Mouse (Mus musculus): ENCODE measurements around the gene Gpr50. TPM values are rescaled to one million over a fixed set of nuclear protein-coding genes. Genes with fewer than 3 reads are reported as not detected.
A peak's percentile ranks its signal among the peaks of the same experiment; 100 is the strongest.

The Gpr50 gene
- polyA plus RNA-seq (2015; fragmentation: Nextera tagmentation; extraction: Ambion mirVana) = 1.6 and 1.9 TPM in 2 replicates

DNA sequence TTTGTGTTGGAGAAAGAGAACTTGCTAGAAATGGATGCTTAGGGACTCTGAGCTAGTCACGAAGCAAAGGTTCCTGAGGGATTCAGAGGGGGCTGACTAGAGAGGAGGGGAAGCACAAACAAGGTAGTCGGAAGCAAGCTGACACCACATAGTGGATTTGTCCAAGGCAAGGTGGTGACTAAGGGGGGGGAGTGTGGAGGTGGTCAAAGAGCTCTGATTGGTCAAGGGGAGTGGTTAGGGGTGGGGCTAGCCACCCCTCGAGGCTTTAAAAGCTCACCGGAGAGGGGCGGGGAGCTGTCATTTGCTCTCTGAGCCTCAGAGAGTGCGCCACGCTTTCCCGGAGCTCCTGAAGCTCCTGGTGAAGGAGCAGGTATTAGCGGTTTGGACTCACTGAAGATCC lies at the start of gene Gpr50:
Gene Gpr50 (plus strand): TSS at position 294 of the 400 bp plus-strand sequence.
- ATAC-seq (ENCODE audit: insufficient number of reproducible peaks, insufficient read depth, low FRiP score, low TSS enrichment, low read depth) = 0 out of 2 replicates have a peak, but pooled peaks have one; percentile 32
- peak within 1 kb of the TSS; percentile 54 for H3K9ac ChIP-seq
- peak within 1 kb of the TSS; percentile 47 for H3K4me3 ChIP-seq
- H3K27ac ChIP-seq = no peak within 1 kb of the TSS
- H3K27me3 ChIP-seq = peaks cover 97% of the 10 kb centered on the region
- H3K36me3 ChIP-seq = no peaks in the 10 kb centered on the region
- WGBS = 41% methylated on average over 9 of the region's 9 CpGs
- H3K4me1 ChIP-seq = no peaks in the 10 kb centered on the region
- peaks cover 6% of the 10 kb centered on the region for H3K9me3 ChIP-seq
- peak within 1 kb of the TSS; percentile 73 for H3K4me2 ChIP-seq

DNA sequence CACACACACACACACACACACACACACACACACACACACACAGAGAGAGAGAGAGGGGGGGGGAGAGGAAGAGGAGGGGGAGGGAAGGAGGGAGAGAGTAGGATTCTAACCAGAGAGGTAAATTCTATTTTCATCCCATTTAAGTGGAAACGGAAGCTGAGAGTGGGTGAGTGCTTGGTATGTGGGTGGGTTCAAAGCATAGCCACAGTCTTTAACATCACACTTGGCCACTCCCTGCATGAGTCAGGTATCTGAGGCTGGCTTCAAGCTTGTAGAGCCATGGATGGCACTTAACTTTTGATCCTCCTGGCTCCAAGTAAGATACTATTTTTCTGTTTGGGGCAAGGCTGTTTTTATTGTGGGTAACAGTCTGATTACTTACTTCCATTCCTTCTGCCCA lies 41.2 kb upstream of the Gpr50 start:
- no peak for ATAC-seq (ENCODE audit: insufficient number of reproducible peaks, insufficient read depth, low FRiP score, low TSS enrichment, low read depth)
- 55% methylated on average over 1 of the region's 1 CpGs for WGBS

DNA sequence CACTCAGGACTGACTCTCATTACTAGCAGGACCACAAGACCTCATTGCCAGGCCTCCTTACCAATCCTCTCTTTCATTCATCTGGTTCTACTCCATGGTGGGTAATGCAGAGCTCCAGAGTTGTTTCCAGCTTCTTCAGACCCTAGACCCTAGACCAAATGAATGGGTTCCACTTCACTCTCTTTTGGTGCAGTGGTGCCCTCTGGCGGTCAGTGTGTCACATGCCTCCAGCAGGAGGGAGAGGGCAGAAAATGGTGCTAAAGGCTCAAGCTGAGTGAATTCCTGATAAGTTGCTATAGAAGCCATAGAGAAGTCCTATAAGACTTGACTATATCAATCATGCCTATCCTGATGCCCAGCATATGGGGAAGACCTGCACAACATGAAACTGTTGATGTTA lies 39.6 kb upstream of the Gpr50 start:
- ATAC-seq (ENCODE audit: insufficient number of reproducible peaks, insufficient read depth, low FRiP score, low TSS enrichment, low read depth) = no peak
- Histone ChIP-seq H3K4me3 (no peak overlapping the region), H3K36me3 (no peaks in the 10 kb centered on the region), H3K9me3 (no peaks in the 10 kb centered on the region), H3K4me1 (no peaks in the 10 kb centered on the region), H3K27ac (no peak overlapping the region), H3K9ac (no peak overlapping the region), H3K4me2 (no peak overlapping the region), H3K27me3 (no peaks in the 10 kb centered on the region)
- 21% methylated on average over 1 of the region's 1 CpGs for WGBS

More for the DNA sequence above, 41.2 kb upstream of the Gpr50 start:
- no peaks in the 10 kb centered on the region for H3K4me1 ChIP-seq
- no peaks in the 10 kb centered on the region for H3K27me3 ChIP-seq
- no peak overlapping the region for H3K9ac ChIP-seq
- H3K36me3 ChIP-seq = no peaks in the 10 kb centered on the region
- H3K4me3 ChIP-seq = no peak overlapping the region
- H3K4me2 ChIP-seq = no peak overlapping the region
- no peak overlapping the region for H3K27ac ChIP-seq
- H3K9me3 ChIP-seq = no peaks in the 10 kb centered on the region

DNA sequence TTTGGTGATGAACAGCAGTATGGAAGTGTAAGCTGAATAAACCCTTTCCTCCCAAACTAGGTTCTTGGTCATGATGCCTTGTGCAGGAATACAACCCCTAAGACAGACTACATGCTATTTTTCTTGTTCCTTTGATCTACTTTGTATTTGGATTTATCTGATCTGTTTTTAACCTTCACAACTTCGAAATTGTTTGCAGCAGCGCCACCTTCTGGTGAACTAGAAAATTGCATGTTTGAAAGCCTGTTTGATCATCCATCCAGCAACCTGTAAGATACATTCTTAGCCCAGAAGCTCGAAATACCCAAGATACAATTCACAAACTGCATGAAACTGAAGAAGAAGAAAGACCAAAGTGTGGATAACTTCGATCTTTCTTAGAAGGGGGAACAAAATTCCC lies 35.2 kb upstream of the Gpr50 start:
- H3K9me3 ChIP-seq = no peaks in the 10 kb centered on the region
- 15% methylated on average over 4 of the region's 4 CpGs for WGBS

DNA sequence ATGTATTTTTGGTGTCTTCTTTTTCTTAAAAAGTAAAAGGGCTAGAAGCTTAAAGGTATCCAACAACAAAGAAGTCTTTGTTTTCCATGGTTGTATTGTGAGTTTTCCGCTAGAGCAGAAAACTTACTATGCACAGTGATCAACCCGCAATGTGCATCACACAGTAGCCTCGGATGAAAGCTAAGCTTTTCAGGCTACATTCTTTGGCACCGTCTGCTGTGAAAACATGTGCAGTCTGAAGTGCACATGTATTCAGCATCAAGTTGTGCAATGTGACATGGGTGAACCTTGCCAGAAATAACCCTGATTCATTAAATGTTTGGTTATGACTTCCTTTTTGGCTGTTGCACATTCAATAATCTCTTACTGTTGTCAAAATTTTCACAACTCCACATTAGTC lies 32.8 kb upstream of the Gpr50 start:
- H3K27me3 ChIP-seq = no peaks in the 10 kb centered on the region
- no peak overlapping the region for H3K4me3 ChIP-seq
- 65% methylated on average over 4 of the region's 4 CpGs for WGBS
- no peaks in the 10 kb centered on the region for H3K36me3 ChIP-seq
- no peaks in the 10 kb centered on the region for H3K9me3 ChIP-seq
- H3K4me2 ChIP-seq = no peak overlapping the region
- no peak overlapping the region for H3K27ac ChIP-seq
- H3K9ac ChIP-seq = no peak overlapping the region
- no peak for ATAC-seq (ENCODE audit: insufficient number of reproducible peaks, insufficient read depth, low FRiP score, low TSS enrichment, low read depth)
- no peaks in the 10 kb centered on the region for H3K4me1 ChIP-seq

More for the DNA sequence above, 35.2 kb upstream of the Gpr50 start:
- Histone ChIP-seq H3K27me3 (no peaks in the 10 kb centered on the region), H3K36me3 (no peaks in the 10 kb centered on the region), H3K9ac (no peak overlapping the region), H3K4me2 (no peak overlapping the region), H3K4me3 (no peak overlapping the region), H3K27ac (no peak overlapping the region), H3K4me1 (no peaks in the 10 kb centered on the region)
- ATAC-seq (ENCODE audit: insufficient number of reproducible peaks, insufficient read depth, low FRiP score, low TSS enrichment, low read depth) = no peak

DNA sequence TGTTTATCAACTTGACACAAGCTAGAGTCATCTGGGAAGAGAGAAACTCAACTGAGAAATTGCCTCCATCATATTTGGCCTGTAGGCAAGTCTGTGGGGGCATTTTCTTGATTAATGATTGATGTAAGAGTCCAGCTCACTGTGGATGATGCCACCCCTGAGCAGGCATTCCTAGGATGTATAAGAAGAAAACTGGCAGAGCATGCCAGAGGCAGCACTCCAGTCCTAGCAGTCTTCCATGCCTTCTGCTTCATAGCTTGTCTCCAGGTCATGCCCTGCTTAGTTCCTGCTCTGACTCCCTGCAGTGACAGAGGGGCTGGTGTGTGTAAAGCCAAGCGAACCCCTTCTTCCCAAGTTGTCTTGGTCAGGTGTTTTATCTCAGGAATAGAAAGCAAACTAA lies 32.3 kb upstream of the Gpr50 start:
- H3K9me3 ChIP-seq = no peaks in the 10 kb centered on the region
- H3K27ac ChIP-seq = no peak overlapping the region
- H3K4me1 ChIP-seq = no peaks in the 10 kb centered on the region
- no peak for ATAC-seq (ENCODE audit: insufficient number of reproducible peaks, insufficient read depth, low FRiP score, low TSS enrichment, low read depth)
- no peak overlapping the region for H3K4me2 ChIP-seq
- H3K27me3 ChIP-seq = no peaks in the 10 kb centered on the region
- 73% methylated on average over 1 of the region's 1 CpGs for WGBS
- H3K4me3 ChIP-seq = no peak overlapping the region
- H3K9ac ChIP-seq = no peak overlapping the region
- no peaks in the 10 kb centered on the region for H3K36me3 ChIP-seq

DNA sequence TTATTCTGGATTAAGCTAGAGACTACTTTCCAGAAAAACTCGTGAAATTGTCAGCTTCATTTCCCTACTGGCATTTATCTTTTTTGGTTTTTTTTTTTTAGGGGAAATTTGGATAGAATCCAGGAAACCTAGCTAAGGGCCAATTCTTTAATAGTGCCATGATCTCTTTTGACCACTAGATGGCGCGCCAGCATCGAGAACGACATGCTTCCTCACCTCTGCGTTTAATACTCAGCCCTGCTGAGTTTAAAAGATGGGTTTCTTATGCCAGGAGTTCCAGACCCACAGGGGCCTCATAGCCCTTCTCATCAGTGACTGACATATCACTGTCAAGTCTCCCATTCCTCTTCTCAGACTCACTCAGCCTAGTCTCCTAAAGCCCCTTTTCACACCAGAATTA lies 15.5 kb upstream of the Gpr50 start:
- Histone ChIP-seq H3K9me3 (no peaks in the 10 kb centered on the region), H3K27me3 (peaks cover 10% of the 10 kb centered on the region), H3K36me3 (no peaks in the 10 kb centered on the region), H3K4me2 (no peak overlapping the region), H3K27ac (no peak overlapping the region), H3K4me3 (no peak overlapping the region), H3K4me1 (no peaks in the 10 kb centered on the region), H3K9ac (no peak overlapping the region)
- ATAC-seq (ENCODE audit: insufficient number of reproducible peaks, insufficient read depth, low FRiP score, low TSS enrichment, low read depth) = no peak
- WGBS = 5% methylated on average over 6 of the region's 6 CpGs

DNA sequence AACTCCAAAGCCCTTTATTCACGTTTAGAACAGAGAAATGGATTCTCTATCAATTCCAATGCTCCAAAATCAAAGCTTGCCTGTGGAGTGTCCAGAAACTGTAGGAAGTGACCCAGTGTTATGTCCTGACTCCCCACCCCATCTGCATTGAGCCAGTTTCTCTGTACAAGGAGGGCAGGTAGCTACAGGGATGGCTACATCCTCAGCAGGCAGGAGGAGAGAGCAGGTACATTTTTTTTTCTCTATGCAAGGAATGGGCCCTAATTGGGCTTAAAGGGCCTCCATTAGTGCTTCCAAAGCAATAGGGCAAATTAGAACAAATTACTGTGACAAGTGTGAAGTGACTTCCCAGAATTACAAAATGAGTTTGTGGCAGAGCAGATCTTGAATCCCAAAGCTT lies 15.0 kb upstream of the Gpr50 start:
- Histone ChIP-seq H3K4me2 (no peak overlapping the region), H3K4me1 (no peaks in the 10 kb centered on the region)
- WGBS = 15% methylated on average over 1 of the region's 1 CpGs

DNA sequence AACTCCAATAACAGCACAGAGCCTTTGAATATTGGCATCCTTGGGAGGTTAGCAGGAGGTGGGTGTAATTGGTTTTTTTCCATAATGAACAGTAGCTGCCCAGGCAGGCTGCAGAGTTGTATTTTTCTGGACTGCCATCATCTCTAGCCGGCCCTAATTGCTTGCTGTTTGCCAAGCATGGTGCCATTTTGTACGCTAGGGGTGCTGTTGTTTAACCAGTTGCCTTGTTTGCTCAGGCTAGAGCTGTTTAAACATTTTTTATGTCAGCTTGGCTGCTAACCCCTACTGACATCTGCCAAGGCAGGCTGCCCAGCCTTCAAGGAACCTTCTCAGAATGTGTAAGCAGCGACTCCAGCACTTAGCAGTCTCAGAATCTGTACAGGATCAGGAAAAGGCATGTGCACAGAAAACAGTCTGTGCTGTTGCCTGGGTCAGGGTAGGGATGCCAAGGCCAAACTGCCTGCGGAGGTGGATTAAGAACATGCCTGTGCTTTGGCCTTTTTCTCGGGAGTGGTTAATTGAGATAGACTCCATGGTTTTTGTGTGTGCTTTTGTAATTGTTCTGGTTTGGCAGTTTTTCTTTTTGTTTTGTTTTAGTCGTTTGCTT lies 14.5 kb upstream of the Gpr50 start:
- no peak overlapping the region for H3K9ac ChIP-seq
- H3K4me1 ChIP-seq = no peaks in the 10 kb centered on the region
- no peaks in the 10 kb centered on the region for H3K36me3 ChIP-seq
- WGBS = 44% methylated on average over 6 of the region's 6 CpGs
- H3K4me2 ChIP-seq = no peak overlapping the region
- no peak overlapping the region for H3K4me3 ChIP-seq
- no peak overlapping the region for H3K27ac ChIP-seq
- no peaks in the 10 kb centered on the region for H3K9me3 ChIP-seq
- ATAC-seq (ENCODE audit: insufficient number of reproducible peaks, insufficient read depth, low FRiP score, low TSS enrichment, low read depth) = no peak
- peaks cover 10% of the 10 kb centered on the region for H3K27me3 ChIP-seq

More for the DNA sequence above, 15.0 kb upstream of the Gpr50 start:
- H3K27ac ChIP-seq = no peak overlapping the region
- no peak overlapping the region for H3K4me3 ChIP-seq
- no peaks in the 10 kb centered on the region for H3K36me3 ChIP-seq
- no peak for ATAC-seq (ENCODE audit: insufficient number of reproducible peaks, insufficient read depth, low FRiP score, low TSS enrichment, low read depth)
- no peak overlapping the region for H3K9ac ChIP-seq
- peaks cover 10% of the 10 kb centered on the region for H3K27me3 ChIP-seq
- H3K9me3 ChIP-seq = no peaks in the 10 kb centered on the region

DNA sequence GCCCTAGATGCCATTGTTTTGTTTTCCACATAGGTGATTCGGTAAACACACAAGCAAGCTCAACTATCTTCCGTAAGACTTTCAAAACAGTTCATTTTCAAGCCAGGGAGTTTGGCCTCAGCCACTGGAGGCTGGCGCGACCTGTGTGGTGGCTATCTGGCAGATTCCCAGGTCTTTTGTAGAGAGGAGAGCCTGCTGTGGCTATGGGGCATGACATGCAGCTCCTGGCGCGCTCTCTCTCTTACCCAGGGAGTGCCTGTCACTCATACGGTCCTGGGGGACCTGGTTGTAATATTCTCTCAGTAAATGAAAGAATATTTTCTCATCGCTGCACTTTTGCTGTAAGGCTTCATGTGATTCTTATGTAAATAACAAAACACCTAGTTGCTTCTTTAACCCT lies 13.5 kb upstream of the Gpr50 start:
- H3K9me3 ChIP-seq = no peaks in the 10 kb centered on the region
- WGBS = 36% methylated on average over 8 of the region's 8 CpGs

DNA sequence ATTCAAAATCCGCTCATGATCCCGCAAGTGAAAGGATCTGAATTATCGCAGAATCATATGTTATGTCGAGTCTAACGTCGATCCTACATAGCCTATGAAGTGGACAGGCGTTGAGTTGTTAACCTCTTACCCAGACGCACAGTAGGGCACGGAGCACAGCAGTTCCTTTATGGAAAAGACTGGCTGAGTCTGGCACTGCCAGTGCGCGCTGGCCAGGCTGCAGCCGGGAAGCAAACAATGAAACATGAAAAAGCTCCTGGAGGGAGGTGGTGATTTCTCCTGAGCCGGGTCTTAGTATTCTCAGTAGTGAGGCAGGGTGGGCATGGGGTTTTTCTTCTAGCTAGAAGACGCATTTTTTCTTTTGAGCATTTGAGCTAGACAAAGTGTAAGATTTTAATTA lies 1.7 kb upstream of the Gpr50 start:
- no peak overlapping the region for H3K9ac ChIP-seq
- H3K4me2 ChIP-seq = peak overlapping the region; percentile 28
- peaks cover 6% of the 10 kb centered on the region for H3K9me3 ChIP-seq
- no peak overlapping the region for H3K27ac ChIP-seq
- no peaks in the 10 kb centered on the region for H3K36me3 ChIP-seq
- WGBS = 28% methylated on average over 14 of the region's 14 CpGs
- H3K4me1 ChIP-seq = no peaks in the 10 kb centered on the region
- ATAC-seq (ENCODE audit: insufficient number of reproducible peaks, insufficient read depth, low FRiP score, low TSS enrichment, low read depth) = no peak
- H3K27me3 ChIP-seq = peaks cover 96% of the 10 kb centered on the region
- peak overlapping the region; percentile 13; the same call in 1 of the 2 replicates for H3K4me3 ChIP-seq

More for the DNA sequence above, 13.5 kb upstream of the Gpr50 start:
- ATAC-seq (ENCODE audit: insufficient number of reproducible peaks, insufficient read depth, low FRiP score, low TSS enrichment, low read depth) = no peak
- H3K4me3 ChIP-seq = no peak overlapping the region
- no peak overlapping the region for H3K27ac ChIP-seq
- H3K4me2 ChIP-seq = no peak overlapping the region
- H3K9ac ChIP-seq = no peak overlapping the region
- no peaks in the 10 kb centered on the region for H3K4me1 ChIP-seq
- no peaks in the 10 kb centered on the region for H3K36me3 ChIP-seq
- H3K27me3 ChIP-seq = peaks cover 10% of the 10 kb centered on the region

DNA sequence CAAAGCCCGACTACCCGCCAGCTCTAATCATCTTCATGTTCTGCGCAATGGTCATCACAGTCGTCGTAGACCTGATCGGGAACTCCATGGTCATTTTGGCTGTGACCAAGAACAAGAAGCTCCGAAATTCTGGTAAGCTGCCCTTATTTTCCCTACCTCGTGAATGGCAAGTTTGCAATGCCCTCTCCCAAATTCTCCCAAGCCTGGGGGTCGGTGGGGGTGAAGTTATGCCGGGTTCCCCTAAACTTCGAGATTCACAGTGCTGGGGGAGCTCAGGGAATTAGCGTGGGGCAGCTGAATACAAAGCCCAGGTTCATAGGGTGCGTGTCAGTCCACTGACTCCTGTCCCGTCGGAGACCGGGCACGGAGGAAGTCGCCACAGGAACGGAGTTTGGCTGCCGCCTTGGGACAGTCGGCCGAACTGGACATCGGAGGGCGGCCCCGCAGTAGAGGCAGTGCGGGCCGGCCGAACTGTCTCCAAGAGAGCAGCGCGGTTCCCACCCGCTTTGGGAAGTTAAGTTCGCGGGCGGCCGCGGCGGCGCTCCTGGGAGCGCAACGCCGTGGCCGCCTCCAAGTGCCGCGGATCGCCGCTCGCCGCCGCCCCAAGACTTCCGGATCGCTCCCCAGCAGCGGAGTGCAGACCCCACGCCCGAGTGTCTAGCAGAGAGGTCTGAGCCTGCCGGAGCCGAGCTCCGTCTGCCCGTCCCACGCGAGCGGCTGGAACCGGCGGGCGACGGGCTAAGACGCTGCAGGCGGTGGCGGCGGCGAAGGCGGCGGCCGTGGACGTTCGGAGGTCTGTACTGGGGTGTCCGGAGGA lies 612 bp downstream of the Gpr50 start:
- Histone ChIP-seq H3K36me3 (no peaks in the 10 kb centered on the region), H3K9me3 (peaks cover 6% of the 10 kb centered on the region), H3K4me2 (peak overlapping the region; percentile 73), H3K9ac (peak overlapping the region; percentile 54), H3K27ac (no peak overlapping the region), H3K27me3 (peaks cover 95% of the 10 kb centered on the region), H3K4me3 (peak overlapping the region; percentile 47), H3K4me1 (no peaks in the 10 kb centered on the region)
- 28% methylated on average over 76 of the region's 76 CpGs for WGBS
- no peak for ATAC-seq (ENCODE audit: insufficient number of reproducible peaks, insufficient read depth, low FRiP score, low TSS enrichment, low read depth)

Measured in embryonic facial prominence, embryonic 13.5 days (tissue).